8 mouse cellular contexts compared by ENCODE assay signal in the genomic region with DNA sequence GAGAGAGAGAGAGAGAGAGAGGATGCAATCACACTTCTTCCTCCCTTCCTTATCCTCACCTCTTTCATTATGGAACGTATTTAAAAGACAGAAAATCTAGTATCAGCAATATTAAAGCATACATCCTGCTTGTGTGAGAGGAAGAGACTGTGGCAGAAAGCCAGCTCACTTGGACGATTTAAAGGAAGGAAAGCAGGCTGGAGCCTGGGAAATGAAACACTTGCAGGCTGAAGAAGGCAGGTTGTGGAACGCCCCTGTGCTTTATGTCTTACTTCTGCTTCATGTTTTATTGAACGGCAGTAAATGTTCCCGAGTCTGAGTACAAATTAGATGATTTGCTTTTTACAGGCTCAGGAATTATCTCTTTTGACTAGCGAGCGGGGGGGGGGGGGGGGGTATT. TPM values are rescaled to one million over a fixed set of nuclear protein-coding genes. Genes with fewer than 3 reads are reported as not detected.
DNase-seq lines count a peak whose midpoint lies in the region; ATAC-seq and TF ChIP-seq lines count a peak whose summit lies in the region.

No protein-coding gene starts in this region.

- no peaks in the 10 kb centered on the region for H3K36me3 ChIP-seq in kidney, adult 2 months (ENCODE audit: control insufficient read depth, insufficient read depth, low read length)
- H3K36me3 ChIP-seq in embryonic facial prominence, embryonic 13.5 days: no peaks in the 10 kb centered on the region
- H3K36me3 ChIP-seq in intestine, embryonic 15.5 days: no peaks in the 10 kb centered on the region
- no peaks in the 10 kb centered on the region for H3K36me3 ChIP-seq in liver, embryonic 16.5 days (ENCODE audit: control insufficient read depth, insufficient read depth)

- no peak overlapping the region for H3K27ac ChIP-seq in kidney, adult 2 months (ENCODE audit: insufficient read depth, low read depth, low read length)
- no peak overlapping the region for H3K27ac ChIP-seq in embryonic facial prominence, embryonic 13.5 days
- no peak overlapping the region for H3K27ac ChIP-seq in intestine, embryonic 15.5 days
- no peak overlapping the region for H3K27ac ChIP-seq in liver, embryonic 16.5 days (ENCODE audit: low read length)
- no peak overlapping the region for H3K27ac ChIP-seq in cerebellum, adult 2 months (ENCODE audit: insufficient read depth, low read length)

- no peak overlapping the region for H3K9ac ChIP-seq in embryonic facial prominence, embryonic 13.5 days
- no peak overlapping the region for H3K9ac ChIP-seq in intestine, embryonic 15.5 days
- H3K9ac ChIP-seq in liver, embryonic 16.5 days (ENCODE audit: low read depth, low read length): no peak overlapping the region

- H3K4me1 ChIP-seq in kidney, adult 2 months (ENCODE audit: control insufficient read depth, insufficient read depth, low read length): peaks cover 3% of the 10 kb centered on the region; the same call in 1 of the 2 replicates
- peaks cover 18% of the 10 kb centered on the region for H3K4me1 ChIP-seq in embryonic facial prominence, embryonic 13.5 days
- H3K4me1 ChIP-seq in intestine, embryonic 15.5 days (replicated peaks): no peaks in the 10 kb centered on the region
- H3K4me1 ChIP-seq in liver, embryonic 16.5 days (ENCODE audit: control insufficient read depth, low read depth, low read length): no peaks in the 10 kb centered on the region
- no peaks in the 10 kb centered on the region for H3K4me1 ChIP-seq in cerebellum, adult 2 months (ENCODE audit: control insufficient read depth, insufficient read depth, low read length)

- no peak for TF ChIP-seq POLR2A in kidney, adult 2 months (IDR thresholded peaks at IDR 0.05; ENCODE audit: low read depth, low read length)
- no peak for TF ChIP-seq POLR2A in cerebellum, adult 2 months (IDR thresholded peaks at IDR 0.05; ENCODE audit: borderline replicate concordance, insufficient read depth, low read length)

- 14% methylated on average over 7 of the region's 7 CpGs for WGBS in kidney, adult 2 months
- WGBS in embryonic facial prominence, embryonic 13.5 days: 27% methylated on average over 7 of the region's 7 CpGs
- 18% methylated on average over 7 of the region's 7 CpGs for WGBS in intestine, embryonic 15.5 days
- WGBS in liver, embryonic 16.5 days (ENCODE audit: insufficient replicate concordance): 29% methylated on average over 7 of the region's 7 CpGs
- WGBS in cerebellum, adult 2 months: 23% methylated on average over 7 of the region's 7 CpGs

- no peak for TF ChIP-seq CTCF in kidney, adult 2 months (conservative IDR thresholded peaks at IDR 0.05; ENCODE audit: insufficient read depth, insufficient read length, low read depth, low read length)
- TF ChIP-seq CTCF in cerebellum, adult 2 months (IDR thresholded peaks at IDR 0.05; ENCODE audit: borderline replicate concordance, insufficient read depth, low read depth, low read length): no peak

- H3K27me3 ChIP-seq in kidney, adult 2 months (replicated peaks; ENCODE audit: control insufficient read depth, insufficient read depth, low read length): no peaks in the 10 kb centered on the region
- H3K27me3 ChIP-seq in embryonic facial prominence, embryonic 13.5 days: no peaks in the 10 kb centered on the region
- H3K27me3 ChIP-seq in intestine, embryonic 15.5 days (replicated peaks): no peaks in the 10 kb centered on the region
- no peaks in the 10 kb centered on the region for H3K27me3 ChIP-seq in liver, embryonic 16.5 days (ENCODE audit: control insufficient read depth, insufficient read depth, low read depth, low read length)
- no peaks in the 10 kb centered on the region for H3K27me3 ChIP-seq in cerebellum, adult 2 months (ENCODE audit: control insufficient read depth, insufficient read depth, low read length)

- ATAC-seq in embryonic facial prominence, embryonic 13.5 days (ENCODE audit: insufficient number of reproducible peaks, insufficient read depth, low FRiP score, low TSS enrichment, low read depth): no peak
- peak; percentile 68 for ATAC-seq in intestine, embryonic 15.5 days
- ATAC-seq in liver, embryonic 16.5 days (ENCODE audit: low read depth): peak; percentile 32

- peak overlapping the region; percentile 24; the same call in 1 of the 2 replicates for H3K4me2 ChIP-seq in embryonic facial prominence, embryonic 13.5 days
- H3K4me2 ChIP-seq in intestine, embryonic 15.5 days (replicated peaks): 0 out of 2 replicates have a peak overlapping the region, but pooled peaks have one; percentile 14
- H3K4me2 ChIP-seq in liver, embryonic 16.5 days (ENCODE audit: low read depth, low read length): no peak overlapping the region

- H3K4me3 ChIP-seq in kidney, adult 2 months (ENCODE audit: insufficient read depth, low read depth, low read length): peak overlapping the region; percentile 41
- H3K4me3 ChIP-seq in embryonic facial prominence, embryonic 13.5 days: no peak overlapping the region
- no peak overlapping the region for H3K4me3 ChIP-seq in intestine, embryonic 15.5 days (replicated peaks)
- H3K4me3 ChIP-seq in liver, embryonic 16.5 days (ENCODE audit: low read depth, low read length): no peak overlapping the region
- H3K4me3 ChIP-seq in cerebellum, adult 2 months (replicated peaks; ENCODE audit: insufficient read depth, low read depth, low read length): no peak overlapping the region

- H3K9me3 ChIP-seq in embryonic facial prominence, embryonic 13.5 days: no peaks in the 10 kb centered on the region
- no peaks in the 10 kb centered on the region for H3K9me3 ChIP-seq in intestine, embryonic 15.5 days
- H3K9me3 ChIP-seq in liver, embryonic 16.5 days (replicated peaks; ENCODE audit: control insufficient read depth, low read length): no peaks in the 10 kb centered on the region

- peak; percentile 42 for DNase-seq in kidney, adult 2 months
- no peak for DNase-seq in kidney, adult 11 months
- DNase-seq in thymus, postnatal 10 days (ENCODE audit: low spot score in 2 of 2): no peak
- DNase-seq in gastrocnemius, postnatal 10 days: no peak
- no peak for DNase-seq in cerebellum, adult 2 months

RNA-seq across cellular contexts. Expression of a gene that starts 29.1 kb away (rescaled TPM):
- polyA plus RNA-seq in kidney, adult 2 months (2012; rRNA removed): 7.1 and 13.4 TPM in 2 replicates
- polyA plus RNA-seq in embryonic facial prominence, embryonic 13.5 days (2015; fragmentation: Nextera tagmentation; extraction: Ambion mirVana): 0.41 TPM in 1 of 2 replicates, not detected in the other
- polyA plus RNA-seq in intestine, embryonic 15.5 days (2015; fragmentation: Nextera tagmentation; extraction: Ambion mirVana): not detected in 2 replicates
- not detected in 2 replicates for polyA plus RNA-seq in liver, embryonic 16.5 days (2015; fragmentation: Nextera tagmentation; extraction: Ambion mirVana)
- not detected for total RNA-seq in gastrocnemius, postnatal 10 days (2021)
- not detected in 2 replicates for polyA plus RNA-seq in cerebellum, adult 2 months (2012; rRNA removed)
